Mouse (Mus musculus) C2C12 (cell line): ENCODE results near the gene Zswim3. TPM values are rescaled to one million over a fixed set of nuclear protein-coding genes. Genes with fewer than 3 reads are reported as not detected.
"Not testable (repeated sequence)": the region's sequence is repeated elsewhere in the genome, so short reads cannot be mapped to it uniquely, and the experiment has no call there.

Source experiments
- H3K27me3 ChIP-seq: one replicate; pipeline ENCODE4 v1.6.1; 2011; ENCODE audit not compliant: control insufficient read depth, insufficient read depth, insufficient read length
- H3K36me3 ChIP-seq: one replicate; pipeline ENCODE4 v1.6.1; 2011; ENCODE audit not compliant: control insufficient read depth, insufficient read depth
- H3K4me3 ChIP-seq: one replicate; pipeline ENCODE4 v1.5.1; 2011; ENCODE audit warnings: mild to moderate bottlenecking, control low read depth; ENCODE audit not compliant: poor library complexity, insufficient read depth, severe bottlenecking
- H3K79me2 ChIP-seq: one replicate; pipeline ENCODE4 v1.6.1; 2011; ENCODE audit not compliant: control insufficient read depth, insufficient read depth
- H3K79me3 ChIP-seq: one replicate; pipeline ENCODE4 v1.6.1; 2011; ENCODE audit warnings: low read depth, control low read depth
- H3ac ChIP-seq: one replicate; pipeline ENCODE3; 2011; ENCODE audit warnings: low read depth; ENCODE audit not compliant: control insufficient read depth, insufficient read length
- CEBPB ChIP-seq: IDR thresholded peaks from one replicate; pipeline ENCODE4 v1.6.1; 2011; ENCODE audit warnings: low read depth, mild to moderate bottlenecking, control low read depth, moderate library complexity
- CTCF ChIP-seq: IDR thresholded peaks from one replicate; pipeline ENCODE4 v1.5.1; 2011; ENCODE audit not compliant: control insufficient read depth, insufficient read depth, insufficient read length
- FOSL1 ChIP-seq: IDR thresholded peaks from one replicate; pipeline ENCODE4 v1.8.0; 2011; ENCODE audit warnings: mild to moderate bottlenecking, low read length; ENCODE audit not compliant: poor library complexity, insufficient read depth, severe bottlenecking
- MAX ChIP-seq: IDR thresholded peaks from one replicate; pipeline ENCODE4 v1.6.1; 2011; ENCODE audit warnings: mild to moderate bottlenecking, control low read depth
- MYOD1 ChIP-seq: IDR thresholded peaks from one replicate; pipeline ENCODE4 v1.6.1; 2011; ENCODE audit warnings: low read depth; ENCODE audit not compliant: control insufficient read depth, insufficient read length
- MYOG ChIP-seq: IDR thresholded peaks from one replicate; pipeline ENCODE4 v1.6.1; 2011; ENCODE audit not compliant: control insufficient read depth, insufficient read length; ENCODE audit errors: extremely low read depth
- USF1 ChIP-seq: IDR thresholded peaks from one replicate; pipeline ENCODE4 v1.6.1; 2011; ENCODE audit warnings: low read depth, mild to moderate bottlenecking, control low read depth, moderate library complexity
- polyA plus RNA-seq: library from polyadenylated mRNA; unstranded; fragments of >200 nt; fragmentation: generic; extraction: Trizol; gene quantifications from one replicate; pipeline ENCODE4 v1.2.1, GENCODE M21; 2012; ENCODE audit warnings: missing spikeins

Zswim3 gene
- polyA plus RNA-seq, 1 experiment: 2.9 TPM

DNA sequence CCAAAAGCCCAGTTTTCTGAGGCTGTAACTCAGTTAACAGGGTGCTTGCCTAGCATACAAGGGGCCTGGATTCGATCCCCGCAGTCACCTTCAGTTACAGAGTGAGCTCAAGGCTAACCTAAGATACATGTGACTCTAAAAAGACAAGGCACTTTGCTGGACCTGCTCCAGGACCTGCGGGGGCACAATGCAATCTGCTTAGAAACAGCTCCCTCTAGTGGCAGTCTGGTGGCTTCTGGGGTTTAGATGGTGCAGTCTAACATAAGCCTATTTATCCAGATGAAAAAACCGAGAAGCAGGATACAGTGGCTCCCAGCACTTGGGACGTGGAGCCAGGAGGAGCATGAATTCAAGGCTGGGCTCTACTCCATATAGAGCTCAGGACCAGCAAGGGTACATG lies 10.6 kb upstream of the Zswim3 start:
- Histone ChIP-seq H3K36me3 (peaks cover 74% of the 10 kb centered on the region), H3ac (no peak overlapping the region)
- no peak for TF ChIP-seq MYOD1
- TF ChIP-seq MAX: peak; percentile 42
- TF ChIP-seq USF1: no peak
- peak; percentile 56 for TF ChIP-seq CTCF
- no peak for TF ChIP-seq CEBPB

DNA sequence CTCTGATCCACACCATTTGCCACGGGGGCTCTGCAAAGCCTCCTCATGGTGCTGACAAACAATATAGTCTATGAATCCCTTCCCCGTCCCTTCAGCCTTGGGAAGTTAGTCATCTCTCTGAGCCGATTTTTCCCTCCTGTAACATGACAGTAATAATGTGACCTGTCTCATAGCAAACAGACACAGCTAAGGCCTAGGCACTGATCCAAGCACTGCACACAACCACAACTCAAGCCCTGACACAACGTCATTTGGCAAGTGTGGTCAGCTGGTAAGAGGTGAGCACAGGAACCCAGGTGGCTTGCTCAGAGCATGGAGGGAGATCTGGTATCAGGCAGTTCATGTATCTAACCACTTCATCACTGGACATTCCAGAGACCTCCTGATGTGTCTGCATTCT lies 9.0 kb upstream of the Zswim3 start:
- no peaks in the 10 kb centered on the region for H3K79me2 ChIP-seq
- peaks cover 74% of the 10 kb centered on the region for H3K36me3 ChIP-seq
- no peak overlapping the region for H3K4me3 ChIP-seq
- H3ac ChIP-seq: no peak overlapping the region
- TF ChIP-seq CTCF (no peak), FOSL1 (no peak), USF1 (no peak), MYOG (no peak), CEBPB (no peak), MAX (no peak), MYOD1 (no peak)
- no peaks in the 10 kb centered on the region for H3K27me3 ChIP-seq
- no peaks in the 10 kb centered on the region for H3K79me3 ChIP-seq

More for the DNA sequence above, 10.6 kb upstream of the Zswim3 start:
- H3K27me3 ChIP-seq: no peaks in the 10 kb centered on the region
- no peaks in the 10 kb centered on the region for H3K79me3 ChIP-seq
- H3K79me2 ChIP-seq: no peaks in the 10 kb centered on the region
- H3K4me3 ChIP-seq: no peak overlapping the region

DNA sequence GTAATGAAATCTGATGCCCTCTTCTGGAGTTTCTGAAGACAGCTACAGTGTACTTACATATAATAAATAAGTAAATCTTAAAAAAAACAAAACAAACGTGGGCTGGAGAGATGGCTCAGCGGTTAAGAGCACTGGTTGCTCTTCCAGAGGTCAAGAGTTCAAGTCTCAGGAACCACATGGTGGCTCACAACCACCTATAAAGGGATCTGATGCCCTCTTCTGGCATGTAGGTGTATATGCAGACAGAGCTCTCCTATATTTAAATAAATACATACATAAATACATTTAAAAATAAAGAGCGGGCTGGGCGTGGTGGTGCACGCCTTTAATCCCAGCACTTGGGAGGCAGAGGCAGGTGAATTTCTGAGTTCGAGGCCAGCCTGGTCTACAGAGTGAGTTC lies 6.3 kb upstream of the Zswim3 start:
- peaks cover 64% of the 10 kb centered on the region for H3K36me3 ChIP-seq

DNA sequence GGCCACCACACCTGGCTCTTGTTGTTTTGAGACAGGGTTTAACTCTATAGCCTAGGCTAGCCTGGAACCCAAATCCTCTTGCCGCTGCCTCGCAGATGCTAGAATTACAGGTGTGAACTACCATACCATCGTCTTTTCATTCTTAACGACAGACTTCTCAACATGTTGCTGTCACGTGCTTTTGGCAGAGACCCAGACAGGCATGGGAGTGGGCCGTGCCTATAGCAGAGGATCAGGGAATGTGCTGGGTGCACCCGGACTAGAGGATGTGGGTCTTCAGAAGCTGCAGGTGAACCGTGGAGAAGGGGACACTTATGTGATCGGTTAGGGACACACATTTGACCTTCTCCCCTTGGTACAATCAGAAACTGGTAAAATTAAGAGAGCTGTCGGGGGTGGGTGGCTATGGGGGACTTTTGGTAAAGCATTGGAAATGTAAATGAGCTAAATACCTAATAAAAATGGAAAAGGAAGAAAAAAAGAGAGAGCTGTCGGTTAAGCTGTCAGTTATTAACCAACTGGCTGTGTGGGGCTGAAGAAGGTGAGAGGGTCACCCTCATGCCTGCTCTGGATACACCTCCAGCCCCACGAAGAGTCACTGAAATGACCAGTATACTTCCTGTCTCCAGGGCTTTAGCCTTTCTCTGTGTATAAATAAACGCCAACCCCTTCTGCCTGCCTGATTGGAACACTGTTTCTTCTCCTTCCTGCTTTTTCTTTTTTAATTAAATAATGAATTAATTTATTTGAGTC lies 4.5 kb upstream of the Zswim3 start:
- H3K4me3 ChIP-seq: no peak overlapping the region

More for the DNA sequence above, 6.3 kb upstream of the Zswim3 start:
- Histone ChIP-seq H3K79me3 (peaks cover 11% of the 10 kb centered on the region), H3K79me2 (peaks cover 24% of the 10 kb centered on the region)
- H3ac ChIP-seq, H3K27me3 ChIP-seq, H3K4me3 ChIP-seq: not testable (repeated sequence)

DNA sequence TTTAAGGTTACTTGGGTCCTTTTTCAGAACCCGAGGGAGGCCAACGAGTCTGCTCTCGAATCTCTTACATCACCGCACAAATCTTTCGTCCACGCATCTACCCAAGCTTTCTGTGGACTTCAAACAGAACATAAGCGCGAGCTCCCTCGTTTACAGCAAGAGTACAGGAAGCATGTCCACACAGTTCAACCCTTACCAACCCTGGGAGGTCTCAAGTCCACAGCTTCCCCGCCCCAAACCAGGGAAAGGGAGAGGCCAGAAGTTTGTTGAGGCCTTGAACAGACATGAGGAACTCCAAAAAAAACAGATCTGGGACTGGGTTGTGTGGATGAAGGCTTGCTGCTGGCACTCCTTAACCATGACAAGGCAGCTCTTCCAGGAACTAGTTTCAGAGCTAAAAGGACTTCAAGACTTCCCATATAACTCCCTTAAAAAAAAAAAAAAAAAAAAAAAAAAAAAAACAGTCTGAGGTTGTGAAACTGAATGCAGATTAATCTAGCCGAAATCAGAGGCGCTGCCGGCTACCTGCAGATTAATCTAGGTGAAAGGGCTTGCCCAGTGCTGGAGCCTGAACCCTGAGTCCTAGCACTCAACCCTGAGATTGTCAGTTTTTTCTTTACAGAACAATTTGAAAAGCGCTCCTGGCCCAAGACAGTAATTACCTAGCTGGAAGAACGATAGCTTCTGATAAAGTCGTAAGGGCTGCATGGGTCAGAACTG lies 1.5 kb upstream of the Zswim3 start:
- H3K27me3 ChIP-seq: no peaks in the 10 kb centered on the region
- H3K79me3 ChIP-seq: peaks cover 22% of the 10 kb centered on the region
- peak overlapping the region; percentile 94 for H3K4me3 ChIP-seq
- H3K36me3 ChIP-seq: peaks cover 29% of the 10 kb centered on the region
- peaks cover 48% of the 10 kb centered on the region for H3K79me2 ChIP-seq
- no peak for TF ChIP-seq CTCF
- TF ChIP-seq MYOD1: no peak
- no peak for TF ChIP-seq MAX
- TF ChIP-seq MYOG: no peak
- no peak for TF ChIP-seq FOSL1
- no peak for TF ChIP-seq USF1
- TF ChIP-seq CEBPB: no peak
- peak overlapping the region; percentile 61 for H3ac ChIP-seq

More for the DNA sequence above, 4.5 kb upstream of the Zswim3 start:
- H3K36me3 ChIP-seq: peaks cover 50% of the 10 kb centered on the region
- H3K27me3 ChIP-seq: no peaks in the 10 kb centered on the region
- no peak for TF ChIP-seq CTCF
- TF ChIP-seq MYOD1: no peak
- no peak for TF ChIP-seq MYOG
- no peak for TF ChIP-seq FOSL1
- TF ChIP-seq MAX: no peak
- TF ChIP-seq USF1: no peak
- TF ChIP-seq CEBPB: no peak
- H3K79me2 ChIP-seq: peaks cover 35% of the 10 kb centered on the region
- peaks cover 20% of the 10 kb centered on the region for H3K79me3 ChIP-seq
- H3ac ChIP-seq: no peak overlapping the region

DNA sequence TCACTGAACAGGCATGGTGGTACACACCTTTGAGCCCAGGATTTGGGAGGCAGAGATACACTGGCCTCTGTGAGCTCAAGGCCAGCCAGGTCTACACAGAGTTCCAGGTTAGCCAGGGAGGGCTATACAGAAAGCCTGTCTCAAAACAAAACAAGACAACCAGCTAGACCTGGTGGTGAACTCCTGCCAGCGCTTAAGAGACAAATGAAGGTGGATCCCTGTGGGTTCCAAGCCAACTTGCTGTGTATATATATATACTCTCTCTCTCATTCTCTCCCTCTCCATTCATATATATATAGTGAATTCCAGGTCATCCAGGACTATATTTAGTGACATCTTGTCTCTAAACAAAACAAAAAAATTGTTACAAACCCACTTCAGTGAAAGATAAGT lies 981 bp upstream of the Zswim3 start:
- Histone ChIP-seq H3K79me2 (peaks cover 48% of the 10 kb centered on the region), H3K36me3 (peaks cover 27% of the 10 kb centered on the region), H3K4me3 (peak overlapping the region; percentile 94), H3ac (peak overlapping the region; percentile 72), H3K27me3 (no peaks in the 10 kb centered on the region), H3K79me3 (peaks cover 22% of the 10 kb centered on the region)
- TF ChIP-seq CTCF (no peak), MYOG (no peak), USF1 (no peak), FOSL1 (no peak)
